Mouse (Mus musculus) heart, adult 18-20 months (tissue): ENCODE data around the gene Olfr603. TPM values are rescaled to one million over a fixed set of nuclear protein-coding genes. Genes with fewer than 3 reads are reported as not detected.
"Not testable (repeated sequence)": the region's sequence is repeated elsewhere in the genome, so short reads cannot be mapped to it uniquely, and the experiment has no call there.

ENCODE experiments used
- DNase-seq, 2 experiments: peaks; one replicate each; pipeline ENCODE4 v3.0.0; 2021 to 2022; ENCODE audit warnings: mixed read lengths in 1 of 2
- long read RNA-seq, 2 experiments: library from polyadenylated mRNA; stranded (forward); transcript quantifications; one replicate each; pipeline ENCODE4 v2.0.0; 2021
- microRNA-seq, 2 experiments: library from miRNA; unstranded; fragments of <30 nt; microRNA quantifications; one replicate each; pipeline ENCODE4 v1.2.0; 2022
- total RNA-seq, 2 experiments: library from RNA; stranded (reverse); gene quantifications; 2 replicates each; pipeline ENCODE4 v1.2.3; 2021

Olfr603 gene
- not detected for total RNA-seq
- long read RNA-seq, experiment 1, result 0 reads
- long read RNA-seq, experiment 2, result 0 reads

DNA sequence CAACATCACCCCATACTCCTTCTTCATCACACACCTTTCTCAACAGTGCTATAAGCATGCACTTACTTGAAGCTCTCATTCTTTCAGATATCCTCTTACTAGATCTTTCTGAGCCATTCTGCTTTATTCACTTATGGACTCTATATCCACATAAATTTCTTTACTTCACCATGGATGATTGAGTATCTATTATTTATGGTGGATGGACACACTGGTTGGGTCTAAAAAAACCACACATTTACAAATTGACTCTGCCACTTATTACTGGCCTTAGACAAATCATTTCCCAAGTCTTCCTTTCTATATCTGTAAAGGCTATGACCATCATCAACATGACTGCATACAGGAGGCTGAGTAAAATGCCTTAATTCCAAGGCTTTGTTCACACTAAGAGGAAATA is at the start of gene Olfr603:
Olfr603 (minus strand) TSS at position 101 of the 400 bp plus-strand sequence.
- DNase-seq, result no peak

DNA sequence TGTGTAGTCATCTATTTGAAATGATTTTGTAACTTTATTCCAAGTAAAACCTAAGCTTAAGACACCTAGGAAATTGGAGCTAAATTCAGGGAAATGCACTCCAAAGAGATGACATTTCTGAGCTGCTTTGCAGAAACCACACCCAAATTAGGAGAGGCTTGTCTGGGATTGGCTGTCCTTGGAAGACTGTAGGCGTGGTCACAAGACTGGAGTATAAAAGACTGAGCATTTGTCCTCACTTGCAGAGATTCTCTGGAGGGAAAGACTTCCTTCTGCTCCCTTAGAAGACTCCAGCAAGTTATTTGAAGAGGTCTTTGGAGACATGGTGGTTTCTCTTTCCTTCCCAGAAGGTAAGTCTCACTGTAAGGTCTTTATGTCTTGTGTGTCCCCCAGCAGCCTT is 28.8 kb upstream of the Olfr603 start, which contains the start of gene Usp17lc:
Usp17lc (plus strand) TSS at position 301 of the 400 bp plus-strand sequence.
- not testable (repeated sequence) for DNase-seq

DNA sequence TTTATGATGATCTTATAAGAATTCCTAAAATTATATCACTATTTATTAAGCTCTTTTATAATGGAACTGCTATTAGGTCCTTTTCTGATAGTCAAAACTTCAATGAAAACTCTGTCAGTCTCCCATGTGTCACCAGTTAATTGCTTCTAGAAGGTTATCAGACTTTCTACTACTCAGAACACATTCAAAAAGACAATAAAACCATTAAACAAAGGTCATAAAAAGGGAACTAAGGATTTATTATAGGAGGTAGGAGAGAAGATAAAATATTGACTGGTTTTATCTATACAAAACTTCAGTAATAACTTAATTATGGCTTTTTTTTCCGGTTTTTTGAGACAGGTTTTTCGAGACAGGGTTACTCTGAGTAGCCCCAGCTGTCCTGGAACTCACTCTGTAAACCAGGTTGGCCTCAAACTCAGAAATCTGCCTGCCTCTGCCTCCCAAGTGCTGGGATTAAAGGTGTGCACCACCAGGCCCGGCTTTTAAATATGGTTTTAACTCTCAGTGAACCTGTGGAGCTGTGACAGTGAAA is 20.6 kb upstream of the Olfr603 start:
- DNase-seq, result not testable (repeated sequence)

DNA sequence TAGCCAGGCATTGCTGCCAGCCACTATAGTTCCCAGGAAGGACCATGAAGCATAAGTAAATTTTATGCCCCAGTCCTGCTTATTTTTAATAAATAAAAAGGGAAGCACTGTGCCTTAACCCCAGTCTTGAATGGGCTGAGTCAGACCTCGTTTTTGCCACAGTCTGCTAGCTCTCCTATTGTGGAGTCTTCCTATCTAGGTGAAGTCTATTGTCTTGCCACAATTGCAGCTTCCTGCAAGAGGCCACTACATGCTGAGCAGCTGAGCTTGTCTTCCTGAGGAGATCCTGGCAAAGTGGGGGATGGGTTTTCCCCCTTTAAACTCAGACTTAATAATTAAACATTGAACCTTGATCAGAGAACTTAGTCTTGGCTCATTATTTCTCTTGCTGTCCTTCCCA is 13.0 kb upstream of the Olfr603 start:
- no peak for DNase-seq

DNA sequence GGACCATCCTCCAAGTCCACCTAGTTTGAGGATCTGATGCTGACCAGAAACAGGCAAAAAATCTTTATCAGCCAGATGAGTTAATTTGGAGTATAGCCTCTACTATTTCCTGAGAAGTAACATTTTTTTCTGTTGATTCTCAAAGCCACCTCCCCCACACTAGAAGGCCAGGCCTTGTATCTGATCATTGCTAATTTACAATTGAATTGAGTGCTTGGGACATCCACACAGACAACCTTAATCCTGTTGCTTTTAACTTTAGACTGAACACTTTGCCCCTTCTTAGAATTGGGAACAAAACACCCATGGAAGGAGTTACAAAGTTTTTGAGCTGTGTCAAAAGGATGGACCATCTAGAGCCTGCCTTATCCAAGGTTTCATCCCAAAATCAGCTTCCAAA is 11.8 kb upstream of the Olfr603 start:
- no peak for DNase-seq

DNA sequence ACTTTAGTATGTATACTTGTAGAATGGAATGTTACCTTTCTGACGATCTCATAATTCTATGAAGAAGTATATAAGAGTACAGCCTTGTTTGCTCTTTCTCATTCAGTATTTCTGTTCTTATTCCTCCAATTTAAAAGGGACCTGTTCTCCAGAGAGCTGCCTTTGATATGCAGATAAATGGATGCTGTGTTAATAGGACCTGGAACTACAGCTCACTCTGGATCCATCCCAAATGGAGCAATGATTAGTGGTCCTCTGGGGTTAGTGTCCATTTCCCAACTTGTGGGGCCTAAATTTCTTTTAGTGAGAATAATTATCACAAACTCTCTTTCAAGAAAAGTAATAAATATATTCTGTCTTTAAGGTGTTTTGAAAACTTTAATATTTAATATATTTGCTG is 23.4 kb downstream of the Olfr603 start, which contains the start of gene Olfr601:
Olfr601 (minus strand) TSS at position 101 of the 400 bp plus-strand sequence.
- DNase-seq, result no peak

DNA sequence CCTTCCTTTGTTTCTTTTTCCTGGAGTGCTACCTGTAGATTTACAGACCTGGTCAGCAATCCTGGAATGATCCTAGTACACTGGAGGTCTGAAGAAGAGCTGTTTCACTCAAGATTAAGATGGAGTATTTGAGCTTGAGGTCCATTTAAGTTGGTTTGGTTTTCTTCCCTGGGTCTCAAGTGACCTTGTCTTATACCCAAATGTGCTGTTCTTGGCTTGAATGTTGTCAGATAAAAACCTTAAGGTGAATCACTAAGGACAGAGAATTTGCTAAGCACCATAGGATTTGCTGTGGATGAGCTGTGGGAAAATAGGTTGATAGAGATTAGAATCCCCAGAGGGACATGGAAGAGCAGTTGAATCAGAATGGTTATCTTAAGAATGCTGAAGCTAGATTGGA is 36.4 kb downstream of the Olfr603 start, which contains the start of gene Olfr600:
Olfr600 (minus strand) TSS at position 101 of the 400 bp plus-strand sequence.
- no peak for DNase-seq

DNA sequence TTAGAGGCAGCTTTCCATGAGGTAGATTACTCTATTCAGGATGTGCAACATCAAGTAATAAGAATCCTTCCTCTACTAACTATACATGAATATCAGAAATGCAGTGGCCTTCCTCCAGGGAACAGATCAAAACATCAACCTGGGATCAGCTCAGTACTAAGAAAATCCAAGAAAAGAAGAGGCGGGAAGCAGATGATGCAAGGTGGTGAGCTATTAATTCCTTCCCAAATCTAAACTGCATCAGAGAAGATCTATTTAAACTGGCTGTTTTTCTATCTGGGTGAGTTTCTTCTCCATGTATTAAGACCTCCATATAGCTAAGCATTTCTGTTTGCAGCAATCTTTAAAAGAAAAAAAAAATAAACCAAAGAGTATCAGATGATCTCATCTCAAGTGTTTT is 50.4 kb downstream of the Olfr603 start, which contains the start of gene Olfr599:
Olfr599 (plus strand) TSS at position 301 of the 400 bp plus-strand sequence.
- DNase-seq, result no peak

Small RNA genes within 50 kb of the gene (microRNA-seq; reads per million reads assigned to microRNA genes)
- gene Gm25774, result 0 reads per million in 2 experiments

Other genes with a start within 250 kb of the Olfr603 start
- gene Olfr588-ps1, start 245.3 kb downstream of the Olfr603 start, total RNA-seq, result not detected
- gene Olfr589, start 229.8 kb downstream of the Olfr603 start, total RNA-seq, result not detected
- not detected for gene Olfr591, start 207.8 kb downstream of the Olfr603 start, total RNA-seq
- not detected for gene Olfr592, start 201.4 kb downstream of the Olfr603 start, total RNA-seq
- gene Olfr593, start 174.3 kb downstream of the Olfr603 start, total RNA-seq, result not detected
- gene Olfr594, start 169.2 kb downstream of the Olfr603 start, total RNA-seq, result not detected
- gene Usp17ld, start 133.7 kb downstream of the Olfr603 start, total RNA-seq, result not detected
- gene Olfr596, start 80.5 kb downstream of the Olfr603 start, total RNA-seq, result not detected
- not detected for gene Olfr597, start 69.9 kb downstream of the Olfr603 start, total RNA-seq
- not detected for gene Olfr598, start 62.6 kb downstream of the Olfr603 start, total RNA-seq
- gene Olfr599, start 50.3 kb downstream of the Olfr603 start, total RNA-seq, result not detected
- not detected for gene Olfr600, start 36.5 kb downstream of the Olfr603 start, total RNA-seq
- gene Olfr601, start 23.5 kb downstream of the Olfr603 start, total RNA-seq, result not detected
- gene Usp17lc, start 28.9 kb upstream of the Olfr603 start, total RNA-seq, result not detected
- gene Olfr605, start 59.3 kb upstream of the Olfr603 start, total RNA-seq, result not detected
- not detected for gene Olfr606, start 62.9 kb upstream of the Olfr603 start, total RNA-seq
- gene Olfr607, start 78.0 kb upstream of the Olfr603 start, total RNA-seq, result not detected
- gene Olfr608, start 83.7 kb upstream of the Olfr603 start, total RNA-seq, result not detected
- gene Olfr609, start 111.9 kb upstream of the Olfr603 start, total RNA-seq, result not detected
- not detected for gene Olfr610, start 125.9 kb upstream of the Olfr603 start, total RNA-seq
- not detected for gene Olfr611, start 134.7 kb upstream of the Olfr603 start, total RNA-seq
- not detected for gene Olfr612, start 156.5 kb upstream of the Olfr603 start, total RNA-seq
- gene Olfr613, start 161.9 kb upstream of the Olfr603 start, total RNA-seq, result not detected
- not detected for gene Olfr615, start 169.9 kb upstream of the Olfr603 start, total RNA-seq
- gene Olfr616, start 183.0 kb upstream of the Olfr603 start, total RNA-seq, result not detected
- not detected for gene Olfr617, start 186.9 kb upstream of the Olfr603 start, total RNA-seq
- gene Olfr618, start 203.9 kb upstream of the Olfr603 start, total RNA-seq, result not detected
- gene Olfr619, start 214.4 kb upstream of the Olfr603 start, total RNA-seq, result not detected
- gene Olfr620, start 226.4 kb upstream of the Olfr603 start, total RNA-seq, result not detected